ENCODE assay signal across 21 mouse cellular contexts in the genomic region with DNA sequence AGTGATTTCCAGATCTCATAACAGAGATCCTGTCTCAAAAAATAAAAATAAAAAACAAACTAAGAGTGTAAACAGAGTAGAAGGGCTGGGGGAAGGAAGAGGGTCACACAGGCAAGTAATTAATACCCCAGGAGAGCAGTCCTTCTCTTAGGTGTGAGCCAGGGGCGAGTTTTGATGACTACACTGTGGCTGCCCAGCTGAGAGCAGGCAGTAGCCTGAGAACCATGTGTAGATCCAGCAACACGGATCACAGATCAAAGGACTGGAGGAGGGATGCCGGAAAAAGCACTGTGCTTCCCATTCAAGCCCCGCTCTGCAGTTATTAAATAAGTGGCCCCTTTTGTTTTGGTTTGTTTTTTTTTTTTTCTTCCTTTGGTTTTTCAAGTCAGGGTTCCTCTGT. TPM values are rescaled to one million over a fixed set of nuclear protein-coding genes. Genes with fewer than 3 reads are reported as not detected.
DNase-seq lines count a peak whose midpoint lies in the region; ATAC-seq and TF ChIP-seq lines count a peak whose summit lies in the region.
"Had no signal": no experiment of that assay in that cellular context is flagged by ENCODE, and none has a peak within 500 bp of the region (broad histone marks: within the 10 kb centered on the region; RNA-seq: fewer than 3 reads in every experiment).

No protein-coding gene starts in this region.

- no peak overlapping the region for H3K4me3 ChIP-seq in kidney, embryonic 15.5 days (replicated peaks)
- H3K4me3 ChIP-seq in embryonic fibroblast, embryonic 13.5 days (ENCODE audit: insufficient read depth, low read length), result no peak overlapping the region
- H3K4me3 ChIP-seq in myocyte, result no peak overlapping the region
- H3K4me3 ChIP-seq: embryonic facial prominence, embryonic 10.5 days; embryonic facial prominence, embryonic 12.5 days; erythroblast, embryonic 14.5 days; forebrain, embryonic 10.5 days; forebrain, embryonic 12.5 days had no signal

- 23% methylated on average over 4 of the region's 4 CpGs for WGBS in kidney, embryonic 15.5 days

- TF ChIP-seq CTCF in embryonic fibroblast, embryonic 13.5 days (IDR thresholded peaks at IDR 0.05; ENCODE audit: borderline replicate concordance, insufficient read depth, low read length), result no peak

- H3K27ac ChIP-seq in kidney, embryonic 15.5 days, result 0 out of 2 replicates have a peak overlapping the region, but pooled peaks have one; percentile 18
- peak overlapping the region; percentile 63 for H3K27ac ChIP-seq in embryonic fibroblast, embryonic 13.5 days (ENCODE audit: insufficient read depth, low read length)
- H3K27ac ChIP-seq: embryonic facial prominence, embryonic 10.5 days; embryonic facial prominence, embryonic 12.5 days; forebrain, embryonic 10.5 days; forebrain, embryonic 12.5 days had no signal

- no peak for TF ChIP-seq POLR2A in embryonic fibroblast, embryonic 13.5 days (IDR thresholded peaks at IDR 0.05; ENCODE audit: low read depth, low read length)
- TF ChIP-seq POLR2A in myocyte (IDR thresholded peaks at IDR 0.05; ENCODE audit: insufficient read length, low read depth), result no peak

- peak; percentile 68; the same call in 1 of the 2 replicates for ATAC-seq in kidney, embryonic 15.5 days (replicated peaks; ENCODE audit: low FRiP score)
- ATAC-seq: forebrain, embryonic 14.5 days; forebrain, embryonic 16.5 days had no signal

- no peak overlapping the region for H3K4me2 ChIP-seq in kidney, embryonic 15.5 days
- H3K4me2 ChIP-seq in myocyte (ENCODE audit: low read depth), result peak overlapping the region; percentile 80
- H3K4me2 ChIP-seq: embryonic facial prominence, embryonic 12.5 days; forebrain, embryonic 12.5 days had no signal

- no peak overlapping the region for H3K9ac ChIP-seq in kidney, embryonic 15.5 days
- H3K9ac ChIP-seq: embryonic facial prominence, embryonic 12.5 days; forebrain, embryonic 12.5 days had no signal

- H3ac ChIP-seq in myocyte (ENCODE audit: control insufficient read depth, insufficient read length), result no peak overlapping the region

- H3K4me1 ChIP-seq in kidney, embryonic 15.5 days, result peaks cover 45% of the 10 kb centered on the region
- H3K4me1 ChIP-seq in embryonic fibroblast, embryonic 13.5 days (ENCODE audit: control insufficient read depth, insufficient read depth, low read length), result peaks cover 34% of the 10 kb centered on the region
- H3K4me1 ChIP-seq: embryonic facial prominence, embryonic 12.5 days had no signal

- H3K36me3 ChIP-seq in kidney, embryonic 15.5 days, result no peaks in the 10 kb centered on the region
- H3K36me3 ChIP-seq in myocyte (ENCODE audit: control insufficient read depth, insufficient read depth), result no peaks in the 10 kb centered on the region
- H3K36me3 ChIP-seq: embryonic facial prominence, embryonic 10.5 days; embryonic facial prominence, embryonic 12.5 days; forebrain, embryonic 10.5 days; forebrain, embryonic 12.5 days had no signal

- H3K27me3 ChIP-seq in kidney, embryonic 15.5 days, result no peaks in the 10 kb centered on the region
- no peaks in the 10 kb centered on the region for H3K27me3 ChIP-seq in myocyte (ENCODE audit: control insufficient read depth, insufficient read depth, insufficient read length)
- H3K27me3 ChIP-seq: embryonic facial prominence, embryonic 12.5 days; forebrain, embryonic 12.5 days had no signal

- DNase-seq in kidney, adult 11 months, result no peak
- no peak for DNase-seq in adrenal gland, postnatal 25 days
- DNase-seq: adrenal gland, adult 2 months; adrenal gland, postnatal 10 days; adrenal gland, postnatal 36 days; cerebellum, adult 11-12 months; cerebellum, adult 2 months; cerebellum, adult 9-10 months; cerebellum, postnatal 10 days; cerebellum, postnatal 25 days had no signal

- H3K79me2 ChIP-seq in myocyte (ENCODE audit: control insufficient read depth, insufficient read depth), result peaks cover 92% of the 10 kb centered on the region

- H3K9me3 ChIP-seq in kidney, embryonic 15.5 days (replicated peaks), result no peaks in the 10 kb centered on the region
- H3K9me3 ChIP-seq: embryonic facial prominence, embryonic 10.5 days; embryonic facial prominence, embryonic 12.5 days; forebrain, embryonic 10.5 days; forebrain, embryonic 12.5 days had no signal

TF ChIP-seq in myocyte, 11 proteins besides CTCF, POLR2A, EP300 and RAD21:
- TF ChIP-seq USF1 (IDR thresholded peaks at IDR 0.05; ENCODE audit: low read depth), result no peak
- no peak for TF ChIP-seq TCF12 (IDR thresholded peaks at IDR 0.05; ENCODE audit: insufficient read depth, poor library complexity, severe bottlenecking)
- no peak for TF ChIP-seq MYOG (IDR thresholded peaks at IDR 0.05; ENCODE audit: control insufficient read depth in 1 of 3, insufficient read depth in 1 of 3, insufficient read length in 2 of 3, low read depth in 2 of 3)
- no peak for TF ChIP-seq SRF (IDR thresholded peaks at IDR 0.05; ENCODE audit: control insufficient read depth, insufficient read length, low read depth)
- TF ChIP-seq MYOD1 (IDR thresholded peaks at IDR 0.05; ENCODE audit: control insufficient read depth in 1 of 3, insufficient read length in 2 of 3, low read depth in 2 of 3), result no peak
- TF ChIP-seq POLR2AphosphoS2 (IDR thresholded peaks at IDR 0.05; ENCODE audit: insufficient read length, low read depth), result no peak
- TF ChIP-seq REST (IDR thresholded peaks at IDR 0.05; ENCODE audit: insufficient read depth, insufficient read length), result no peak
- TF ChIP-seq MAX (IDR thresholded peaks at IDR 0.05; ENCODE audit: low read depth), result no peak
- TF ChIP-seq TCF3 (IDR thresholded peaks at IDR 0.05; ENCODE audit: insufficient read length, low read depth), result no peak
- TF ChIP-seq CEBPB (IDR thresholded peaks at IDR 0.05; ENCODE audit: insufficient read depth, poor library complexity, severe bottlenecking), result no peak

RNA-seq across cellular contexts. Expression of gene Rras2, which starts 15.0 kb away (rescaled TPM):
- 36.0 and 39.9 TPM in 2 replicates for polyA plus RNA-seq in kidney, embryonic 15.5 days (2015; fragmentation: Nextera tagmentation; extraction: Ambion mirVana)
- 56.6 and 84.6 TPM in 2 replicates for polyA plus RNA-seq in embryonic fibroblast, embryonic 13.5 days (2011; ENCODE audit: insufficient read length, low read depth, missing spikeins)
- 57.4 TPM for polyA plus RNA-seq in myocyte (2012; fragmentation: generic; extraction: Trizol)
- total RNA-seq in adrenal gland, postnatal 25 days (2021), result 23.9 and 28.3 TPM in 2 replicates
- total RNA-seq: MEL had no signal
- polyA plus RNA-seq: erythroblast, embryonic 14.5 days had no signal
